Mouse (Mus musculus) midbrain, embryonic 11.5 days (tissue): ENCODE data around the gene Olfr155. TPM values are rescaled to one million over a fixed set of nuclear protein-coding genes. Genes with fewer than 3 reads are reported as not detected.

ENCODE experiments used
- polyA plus RNA-seq: library from polyadenylated mRNA; unstranded; fragments of >200 nt; fragmentation: Nextera tagmentation; extraction: Ambion mirVana; gene quantifications from 2 replicates; pipeline ENCODE4 v1.2.1, GENCODE M21; 2014

Gene Olfr155
- polyA plus RNA-seq, 1 experiment from 2014 or later, result not detected

Other genes starting within 250 kb of the Olfr155 start
- 14.0 and 15.5 TPM in 2 replicates for gene Npr2, start 219.6 kb upstream of the Olfr155 start, polyA plus RNA-seq
- 2.9 and 3.4 TPM in 2 replicates for gene Spag8, start 198.0 kb upstream of the Olfr155 start, polyA plus RNA-seq
- 70.0 and 72.9 TPM in 2 replicates for gene Hint2, start 195.1 kb upstream of the Olfr155 start, polyA plus RNA-seq
- gene Tmem8b, start 182.6 kb upstream of the Olfr155 start, polyA plus RNA-seq, result 4.4 and 4.5 TPM in 2 replicates
- gene Fam221b, start 182.4 kb upstream of the Olfr155 start, polyA plus RNA-seq, result 2.4 and 2.5 TPM in 2 replicates
- gene Olfr70, start 150.8 kb upstream of the Olfr155 start, polyA plus RNA-seq, result not detected in 2 replicates
- gene Olfr71, start 141.3 kb upstream of the Olfr155 start, polyA plus RNA-seq, result not detected in 2 replicates
- 0.11 and 0.25 TPM in 2 replicates for gene Hrct1, start 124.4 kb upstream of the Olfr155 start, polyA plus RNA-seq
- gene Spaar, start 121.5 kb upstream of the Olfr155 start, polyA plus RNA-seq, result 0.04 TPM in 1 of 2 replicates, not detected in the other
- not detected in 2 replicates for gene Olfr159, start 80.6 kb upstream of the Olfr155 start, polyA plus RNA-seq
- gene Olfr156, start 27.7 kb upstream of the Olfr155 start, polyA plus RNA-seq, result not detected in 2 replicates
- not detected in 2 replicates for gene Olfr157, start 11.4 kb upstream of the Olfr155 start, polyA plus RNA-seq
- gene Reck, start 24.0 kb downstream of the Olfr155 start, polyA plus RNA-seq, result 11.9 and 13.6 TPM in 2 replicates
- 82.7 and 89.5 TPM in 2 replicates for gene Glipr2, start 105.8 kb downstream of the Olfr155 start, polyA plus RNA-seq
- not detected in 2 replicates for gene Ccin, start 131.9 kb downstream of the Olfr155 start, polyA plus RNA-seq
- gene Clta, start 152.9 kb downstream of the Olfr155 start, polyA plus RNA-seq, result 226 and 236 TPM in 2 replicates
- gene Gne, start 232.6 kb downstream of the Olfr155 start, polyA plus RNA-seq, result 15.1 and 18.1 TPM in 2 replicates